Mouse (Mus musculus) megakaryocyte-erythroid progenitor cell, adult 5-6 weeks (primary cell): Measurements from ENCODE around the gene Catsperd. TPM values are rescaled to one million over a fixed set of nuclear protein-coding genes. Genes with fewer than 3 reads are reported as not detected.

Experiments
- ATAC-seq: replicated peaks from 2 replicates; pipeline ENCODE4 v1.8.0; 2016; ENCODE audit warnings: mild to moderate bottlenecking, inconsistent platforms; ENCODE audit not compliant: severe bottlenecking, poor library complexity, low FRiP score, low TSS enrichment
- total RNA-seq, 2 experiments: library from RNA; stranded (forward) in 1 of 2; stranded (reverse) in 1 of 2; fragments of 200-1000, 215-1000 nt in 1 of 2; fragments of >200 nt in 1 of 2; fragmentation: Nextera tagmentation in 1 of 2; gene quantifications; 2 replicates each; pipeline ENCODE4 v1.2.3; 2014 to 2017

The Catsperd gene
- total RNA-seq (2014; fragmentation: Nextera tagmentation) (not detected in 2 replicates), total RNA-seq (2017) (0.38 TPM in 1 of 2 replicates, not detected in the other)

DNA sequence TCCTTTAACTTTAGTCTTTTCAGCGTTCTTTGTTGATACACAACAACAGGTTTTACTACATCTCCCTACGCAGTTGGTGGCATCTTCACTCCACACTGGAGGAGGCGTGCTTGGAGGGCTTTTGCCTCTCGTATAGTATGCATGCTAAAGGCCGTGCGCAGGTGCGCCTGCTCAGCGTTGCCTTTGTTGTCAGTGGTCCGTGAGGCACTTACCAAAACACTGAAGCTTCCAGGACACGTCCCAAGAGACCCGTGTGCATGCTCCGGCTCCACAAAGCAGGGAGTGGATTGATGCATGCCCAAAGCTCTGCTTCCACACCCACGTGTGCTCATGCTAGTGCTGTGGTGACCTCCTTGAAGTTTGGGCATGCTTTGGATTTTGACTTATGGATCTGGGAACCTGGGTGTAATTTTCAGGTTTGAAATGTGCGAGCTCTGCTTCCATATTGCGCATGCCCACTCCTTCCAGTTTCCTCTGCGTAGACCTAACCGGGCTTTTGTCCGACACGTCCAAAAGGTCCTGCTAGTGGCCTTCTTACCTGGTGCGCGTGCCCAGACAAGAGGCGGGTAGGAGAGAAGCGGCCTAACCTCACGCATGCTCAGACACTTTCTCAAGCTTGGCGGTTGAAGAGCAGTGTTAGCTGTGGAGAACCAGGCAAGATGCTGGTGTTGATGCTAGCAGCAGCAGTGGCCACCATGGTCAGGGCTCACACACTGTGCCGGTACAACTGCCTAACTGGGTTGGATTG is at the start of gene Catsperd:
Catsperd (plus strand) TSS at position 614 of the 748 bp plus-strand sequence.
- ATAC-seq = peak; percentile 5; the same call in 1 of the 2 replicates

- ATAC-seq = no peak
Measured at GRCm38 (mm10) chr17:56583071-56583470, 44.9 kb upstream of the Catsperd start.

DNA sequence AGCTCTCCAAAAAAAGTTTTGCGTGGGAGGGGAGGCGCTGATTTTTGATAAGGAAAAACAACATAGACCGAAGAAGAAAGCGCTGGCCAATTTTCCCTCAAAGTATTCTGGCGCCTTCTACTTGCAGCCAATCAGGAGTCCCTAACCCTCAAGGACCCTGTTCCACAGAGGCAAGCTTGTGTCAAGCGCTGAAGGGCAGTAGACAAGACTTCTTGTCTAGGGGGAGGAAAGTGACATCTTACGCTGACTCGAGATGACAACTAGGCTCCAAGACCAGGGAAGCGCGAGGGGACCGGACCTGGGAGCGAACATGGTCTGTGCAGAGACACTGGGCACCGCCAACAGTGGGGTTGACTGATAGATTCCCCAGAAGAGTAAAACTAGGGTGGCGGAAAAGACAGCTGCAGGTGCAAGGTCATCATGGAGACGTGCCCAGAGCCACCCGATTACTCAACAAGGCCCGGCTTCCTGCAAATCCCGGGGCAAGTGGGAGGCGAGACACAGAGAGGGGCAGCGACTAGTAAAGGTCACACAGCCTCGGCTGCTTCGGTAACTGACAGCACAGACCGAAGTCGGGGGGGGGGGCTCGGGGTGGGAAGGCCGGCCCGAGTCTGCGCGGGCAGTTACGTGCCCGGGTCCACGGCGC is 44.2 kb upstream of the Catsperd start:
- ATAC-seq = no peak

DNA sequence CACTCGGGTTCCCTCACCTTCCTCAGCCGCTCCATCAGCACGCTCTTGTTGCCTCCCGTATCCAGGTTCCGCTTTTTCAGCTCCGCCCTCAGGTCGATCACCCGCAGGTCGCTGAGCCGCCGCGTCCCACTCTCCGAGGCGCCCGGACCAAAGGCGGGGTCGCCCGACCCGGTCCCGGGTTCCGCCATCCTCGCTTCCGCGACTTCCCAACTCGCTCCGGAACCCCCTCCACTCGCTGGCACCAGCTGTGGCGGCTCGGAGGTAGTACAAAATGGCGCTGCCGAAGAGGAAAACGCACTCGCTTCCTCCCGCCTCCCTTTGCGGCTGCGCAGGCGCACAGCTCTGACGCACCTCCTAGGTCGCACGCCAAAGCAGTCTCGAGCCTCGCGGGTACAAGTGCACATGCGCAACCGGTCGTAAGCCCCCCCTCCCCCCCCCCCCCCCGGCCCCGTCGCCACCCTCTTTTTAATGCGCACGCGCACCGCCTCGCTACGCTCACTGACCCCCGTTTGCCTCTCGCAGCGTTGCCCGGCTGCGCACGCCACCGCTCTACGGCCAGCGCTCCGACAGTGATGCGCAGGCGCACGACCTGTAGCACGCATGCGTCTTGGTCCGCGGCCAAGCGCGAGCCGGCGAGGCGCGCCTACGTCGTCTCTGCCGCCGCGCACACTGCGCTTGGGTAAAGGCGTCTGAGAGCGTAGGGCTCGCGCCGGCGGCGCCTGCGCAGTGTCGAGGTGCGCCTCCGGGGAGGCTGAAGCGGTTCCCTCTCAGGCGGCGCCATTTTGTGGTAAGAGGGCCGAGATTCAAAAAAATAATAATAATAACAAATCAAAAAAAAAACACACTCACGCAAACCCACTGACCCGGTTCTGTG is 43.4 kb upstream of the Catsperd start, which contains the start of the genes Safb2 and Safb:
Safb2 (minus strand) TSS at position 329 of the 874 bp plus-strand sequence.
Safb (plus strand) TSS at position 569 of the 874 bp plus-strand sequence.
- peak; percentile 81 for ATAC-seq

- ATAC-seq = no peak; the same call in 1 of the 2 replicates
Measured at GRCm38 (mm10) chr17:56585171-56585821, 42.6 kb upstream of the Catsperd start.

DNA sequence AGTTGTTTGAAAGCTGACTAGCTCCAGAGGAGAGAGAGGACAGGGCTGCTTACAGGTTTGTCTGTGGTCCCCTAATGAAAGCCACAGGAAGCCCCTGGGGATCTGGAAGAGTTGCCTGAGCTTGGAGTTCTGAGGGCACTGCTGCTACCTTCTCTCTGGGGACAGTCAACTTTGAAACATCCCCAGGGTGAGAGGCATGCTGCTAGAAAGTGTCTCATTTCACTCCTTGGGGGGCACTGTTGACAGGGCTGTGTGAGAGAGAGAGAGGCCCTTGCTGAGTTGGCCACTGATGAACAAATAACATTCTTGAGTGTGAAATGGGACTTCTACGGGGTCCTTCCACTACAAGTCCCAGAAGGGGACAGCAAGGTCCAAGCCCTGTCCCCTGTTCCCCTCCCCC is 40.2 kb upstream of the Catsperd start:
- no peak for ATAC-seq

DNA sequence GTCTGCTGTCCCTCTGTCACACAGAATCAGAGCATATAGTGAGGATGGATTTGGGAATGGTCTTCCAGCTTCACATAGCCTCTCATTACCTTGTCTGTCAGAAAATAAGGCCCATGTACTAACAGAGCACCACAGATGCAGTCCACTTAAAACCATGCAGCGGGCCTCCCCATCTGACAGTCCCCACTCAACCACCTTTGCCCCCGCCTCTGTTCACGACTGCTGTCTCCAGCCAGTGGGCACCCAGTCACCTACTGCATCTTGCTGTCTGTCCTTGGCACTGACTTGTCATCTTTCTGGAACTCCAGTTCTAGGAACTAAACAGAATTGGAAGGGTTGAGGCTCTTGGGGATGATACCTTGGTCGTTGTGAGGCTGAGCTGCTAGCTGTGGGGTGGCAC is 39.0 kb upstream of the Catsperd start:
- no peak for ATAC-seq

DNA sequence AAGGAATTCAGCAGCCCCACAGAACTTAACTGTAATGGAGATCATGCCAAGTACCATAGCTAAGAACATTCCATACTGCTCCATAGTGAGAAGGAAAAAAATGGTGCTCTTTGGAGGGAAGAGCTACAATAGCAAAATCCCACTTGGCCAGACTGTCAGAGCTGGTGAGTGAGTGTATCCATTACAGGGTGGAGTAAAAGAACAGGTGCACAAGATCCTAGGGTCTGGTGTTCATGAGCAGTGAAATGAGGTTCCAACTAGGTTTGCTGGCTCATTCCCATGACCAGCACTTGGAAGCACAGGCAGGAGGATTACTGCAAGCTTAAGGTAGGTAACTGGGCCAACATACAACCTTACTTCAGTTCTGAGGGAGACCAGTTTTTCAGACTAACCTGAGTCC is 35.4 kb upstream of the Catsperd start:
- ATAC-seq = no peak

DNA sequence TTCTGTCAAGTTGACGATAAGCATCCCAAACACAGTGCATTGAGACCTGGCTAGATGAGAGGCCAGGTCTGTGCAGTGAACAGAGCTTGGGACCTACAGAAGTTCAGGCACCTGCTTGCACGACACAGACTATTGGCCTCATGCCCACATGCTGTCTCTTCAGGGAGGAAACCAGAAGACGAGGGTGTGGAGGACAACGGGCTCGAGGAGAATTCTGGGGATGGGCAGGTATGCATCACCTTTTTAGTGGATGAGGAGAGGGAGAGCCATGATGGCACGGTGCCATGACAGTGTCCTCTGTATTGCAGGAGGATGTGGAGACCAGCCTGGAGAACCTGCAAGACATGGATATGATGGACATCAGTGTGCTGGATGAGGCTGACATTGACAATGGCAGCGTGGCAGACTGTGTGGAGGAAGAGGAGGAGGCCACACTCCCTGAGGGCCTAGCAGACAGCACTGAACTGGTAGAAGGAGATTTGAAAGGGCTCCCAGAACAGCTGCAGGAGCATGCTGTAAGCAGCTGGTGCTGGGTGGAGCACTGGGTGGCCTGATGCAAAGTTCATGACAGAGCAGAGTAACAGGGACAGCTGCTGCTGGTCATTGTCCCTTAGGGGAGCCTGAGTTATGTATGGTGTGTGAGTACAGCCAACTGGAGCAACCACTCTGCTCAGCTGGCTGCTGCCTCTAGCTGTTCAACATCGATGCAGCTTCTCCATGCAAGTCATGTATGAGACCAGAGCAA is 34.2 kb upstream of the Catsperd start:
- no peak for ATAC-seq

DNA sequence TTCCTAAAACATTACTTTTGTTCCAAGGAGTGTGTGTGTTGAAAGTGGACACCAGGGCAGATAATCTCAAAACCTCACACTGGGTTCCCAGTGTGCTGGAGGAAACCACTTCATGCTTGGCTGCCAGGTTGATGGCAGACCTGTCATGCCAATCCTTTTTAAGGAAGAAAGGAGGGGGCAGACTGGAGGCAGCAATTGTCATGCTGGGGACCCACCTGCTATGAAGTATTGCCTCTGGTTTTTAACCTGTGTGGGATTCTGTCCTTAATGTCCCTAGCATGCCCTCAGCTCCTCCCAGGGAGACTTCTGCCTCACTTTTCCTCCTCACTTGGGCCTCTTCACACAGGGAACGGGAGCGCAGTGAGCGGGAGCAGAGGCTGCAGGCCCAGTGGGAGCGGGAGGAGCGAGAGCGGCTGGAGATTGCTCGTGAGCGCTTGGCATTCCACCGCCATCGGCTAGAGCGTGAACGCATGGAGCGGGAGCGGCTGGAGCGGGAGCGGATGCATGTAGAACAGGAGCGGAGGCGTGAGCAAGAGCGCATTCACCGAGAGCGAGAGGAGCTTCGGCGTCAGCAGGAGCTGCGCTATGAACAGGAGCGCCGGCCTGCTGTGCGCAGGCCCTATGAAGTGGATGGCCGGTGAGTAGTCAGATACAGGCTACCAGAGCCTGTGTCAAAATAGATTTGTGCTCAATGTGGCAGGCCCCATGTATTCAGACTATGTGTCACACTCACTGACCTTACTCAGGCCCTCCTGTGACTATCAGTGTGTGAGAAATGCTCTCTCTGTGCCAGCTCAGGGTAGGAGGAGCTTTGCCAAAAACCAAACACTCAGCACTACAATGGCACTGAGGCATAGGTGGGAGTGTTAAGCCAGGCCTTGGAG is 24.5 kb upstream of the Catsperd start:
- ATAC-seq = no peak

GRCm38 (mm10) chr17:56604070-56604380 is 23.9 kb upstream of the Catsperd start:
- ATAC-seq = no peak

DNA sequence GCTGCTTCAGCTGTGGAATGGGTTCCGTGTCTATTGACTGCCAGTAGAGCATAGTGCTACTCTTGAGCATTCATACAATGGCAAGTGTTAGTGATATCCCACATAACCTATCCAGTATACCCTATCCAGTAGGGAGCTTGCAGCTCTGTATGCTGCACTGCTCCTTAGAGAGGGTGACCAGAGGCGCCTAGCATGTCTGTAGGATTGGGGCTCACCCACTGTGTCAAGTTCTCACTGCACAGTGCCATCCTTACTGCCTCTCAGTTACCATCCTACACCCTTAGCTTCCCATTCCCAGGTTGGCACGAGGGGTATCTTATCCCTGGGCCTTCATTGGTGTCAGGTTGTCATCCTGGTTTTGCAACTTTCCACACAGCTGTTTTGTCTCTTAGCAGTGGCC is 23.5 kb upstream of the Catsperd start:
- ATAC-seq = no peak

DNA sequence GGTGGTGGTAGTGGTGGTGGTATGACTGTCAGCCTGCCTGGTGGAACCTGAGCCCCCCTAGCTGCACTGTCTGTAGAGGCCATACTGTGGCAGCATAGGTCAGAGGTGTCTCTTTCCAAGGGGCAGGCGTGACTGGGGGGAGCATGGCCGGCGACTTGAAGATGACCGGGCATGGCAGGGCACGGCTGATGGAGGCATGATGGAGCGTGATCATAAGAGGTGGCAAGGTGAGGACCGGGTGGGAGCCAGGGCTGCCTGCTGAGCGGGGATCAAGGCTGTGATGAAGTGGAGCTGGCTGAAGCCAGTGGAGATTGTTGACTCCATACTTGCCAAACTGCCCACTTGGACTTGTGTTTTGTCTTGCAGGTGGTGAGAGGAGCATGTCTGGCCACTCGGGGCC is 22.5 kb upstream of the Catsperd start:
- no peak for ATAC-seq

DNA sequence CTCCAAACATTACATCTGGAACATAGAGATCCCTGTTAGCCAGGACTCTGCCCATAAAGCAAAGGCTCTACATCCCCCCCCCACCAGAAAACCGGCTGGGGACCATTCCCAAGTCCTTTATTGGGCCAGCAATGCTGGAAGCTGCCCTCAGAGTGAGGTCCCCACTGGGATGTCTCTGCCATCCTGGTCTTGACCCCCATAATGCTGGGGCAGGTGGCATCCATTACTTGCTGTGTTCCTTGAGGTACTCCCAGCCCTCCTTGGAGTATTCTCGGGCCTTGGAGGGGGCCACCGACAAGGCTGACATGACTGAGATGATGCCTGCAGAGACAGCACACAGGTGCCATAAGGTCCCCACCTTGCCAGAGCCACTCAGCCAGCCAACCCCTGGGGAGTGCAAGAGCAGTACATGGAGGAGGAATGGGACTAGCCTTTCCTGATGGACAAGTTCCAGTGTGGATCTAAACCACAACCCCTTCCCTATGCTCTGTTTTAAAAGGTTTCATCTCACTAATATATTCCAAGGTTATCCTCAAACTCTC is 20.4 kb upstream of the Catsperd start:
- ATAC-seq = no peak

DNA sequence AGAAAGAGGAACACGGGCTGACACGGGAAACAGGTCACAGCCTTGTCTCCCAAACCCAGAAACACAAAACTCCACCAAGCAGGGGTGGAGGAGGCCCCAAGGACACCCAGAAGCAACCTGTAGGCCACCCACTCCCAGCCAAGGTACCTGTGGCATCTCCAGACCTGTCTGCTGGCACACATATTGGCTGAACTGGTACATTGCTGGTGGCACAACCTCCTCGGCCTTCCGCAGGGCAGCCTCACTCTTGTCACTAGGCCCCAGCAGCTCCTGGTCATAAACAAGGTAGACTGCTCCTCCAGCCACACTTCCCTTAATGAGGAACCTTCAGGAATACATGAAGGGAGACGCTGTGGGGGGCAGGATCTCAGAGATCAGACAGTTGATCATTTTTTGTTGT is 19.2 kb upstream of the Catsperd start:
- ATAC-seq = no peak

GRCm38 (mm10) chr17:56609452-56610171 is 18.3 kb upstream of the Catsperd start, which contains the start of gene 2410015M20Rik:
Gene 2410015M20Rik, minus strand, starts transcription at chr17:56609771.
- ATAC-seq = peak; percentile 68

GRCm38 (mm10) chr17:56611323-56611722 is 16.6 kb upstream of the Catsperd start:
- no peak for ATAC-seq
